Mouse (Mus musculus): ENCODE data around the gene Fbxl17. TPM values are rescaled to one million over a fixed set of nuclear protein-coding genes. Genes with fewer than 3 reads are reported as not detected.

Gene Fbxl17
- polyA plus RNA-seq (2015; fragmentation: Nextera tagmentation; extraction: Ambion mirVana): 11.1 and 11.7 TPM in 2 replicates

DNA sequence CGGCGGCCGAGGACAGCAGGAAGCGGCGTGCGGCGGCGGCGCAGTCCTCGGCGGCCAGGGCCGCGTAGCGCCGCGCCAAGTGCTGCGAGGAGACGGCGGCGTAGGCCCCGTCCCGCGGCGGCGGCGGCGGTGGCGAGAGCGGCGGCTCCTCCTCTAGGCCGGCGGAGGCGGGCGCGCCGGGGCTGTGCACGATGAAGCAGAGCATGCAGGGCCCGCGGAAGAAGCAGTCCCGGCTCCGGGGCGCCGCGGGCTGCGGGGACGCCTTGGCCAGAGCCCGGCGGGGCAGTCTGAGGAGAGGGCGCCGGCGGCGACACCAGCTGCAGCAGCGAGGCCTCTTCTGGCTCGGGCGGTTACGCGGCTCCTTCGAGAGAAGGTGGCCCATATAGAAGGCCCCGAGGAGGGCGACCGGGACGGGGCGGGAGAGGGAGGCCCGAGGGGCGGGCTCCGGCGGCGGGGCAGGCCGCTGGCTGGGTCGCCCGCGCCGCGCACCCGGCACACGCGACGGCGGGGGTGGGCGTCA is at the start of gene Fbxl17:
Gene Fbxl17 (minus strand): TSS at position 382 of the 520 bp plus-strand sequence.
- Histone ChIP-seq H3K4me2 (peak within 1 kb of the TSS; percentile 80), H3K9ac (peak within 1 kb of the TSS; percentile 96), H3K36me3 (no peaks in the 10 kb centered on the region), H3K4me1 (replicated peaks) (peaks cover 28% of the 10 kb centered on the region), H3K27me3 (no peaks in the 10 kb centered on the region), H3K9me3 (replicated peaks) (no peaks in the 10 kb centered on the region), H3K27ac (peak within 1 kb of the TSS; percentile 99), H3K4me3 (peak within 1 kb of the TSS; percentile 82)
- WGBS: 0% methylated on average over 54 of the region's 80 CpGs
- peak; percentile 68 for ATAC-seq (replicated peaks; ENCODE audit: insufficient number of reproducible peaks, insufficient read depth, low FRiP score, low read depth)

DNA sequence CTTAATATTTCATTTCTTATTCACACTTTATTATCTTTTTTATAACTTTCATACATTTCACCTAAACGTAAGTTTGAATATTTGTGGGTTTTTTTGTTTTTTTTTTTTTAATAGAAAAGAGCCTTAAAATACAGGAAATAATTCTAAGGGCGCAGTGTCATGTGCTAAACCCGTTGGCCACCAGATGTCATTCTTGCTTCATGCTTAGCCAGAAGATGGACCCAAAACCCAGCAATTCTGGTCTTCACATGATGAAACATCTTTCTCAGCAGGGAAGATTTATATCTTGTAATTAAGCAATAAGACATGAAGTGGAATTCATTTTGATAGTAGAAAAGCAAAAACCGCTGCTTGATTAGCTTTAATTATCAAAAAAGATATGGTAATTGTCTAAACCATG is 47.6 kb upstream of the Fbxl17 start:
- Histone ChIP-seq H3K27me3 (no peaks in the 10 kb centered on the region), H3K9ac (no peak overlapping the region), H3K9me3 (replicated peaks) (no peaks in the 10 kb centered on the region), H3K4me3 (no peak overlapping the region), H3K36me3 (no peaks in the 10 kb centered on the region), H3K4me1 (replicated peaks) (no peaks in the 10 kb centered on the region), H3K27ac (no peak overlapping the region), H3K4me2 (no peak overlapping the region)
- WGBS: 73% methylated on average over 4 of the region's 4 CpGs
- no peak for ATAC-seq (replicated peaks; ENCODE audit: insufficient number of reproducible peaks, insufficient read depth, low FRiP score, low read depth)

DNA sequence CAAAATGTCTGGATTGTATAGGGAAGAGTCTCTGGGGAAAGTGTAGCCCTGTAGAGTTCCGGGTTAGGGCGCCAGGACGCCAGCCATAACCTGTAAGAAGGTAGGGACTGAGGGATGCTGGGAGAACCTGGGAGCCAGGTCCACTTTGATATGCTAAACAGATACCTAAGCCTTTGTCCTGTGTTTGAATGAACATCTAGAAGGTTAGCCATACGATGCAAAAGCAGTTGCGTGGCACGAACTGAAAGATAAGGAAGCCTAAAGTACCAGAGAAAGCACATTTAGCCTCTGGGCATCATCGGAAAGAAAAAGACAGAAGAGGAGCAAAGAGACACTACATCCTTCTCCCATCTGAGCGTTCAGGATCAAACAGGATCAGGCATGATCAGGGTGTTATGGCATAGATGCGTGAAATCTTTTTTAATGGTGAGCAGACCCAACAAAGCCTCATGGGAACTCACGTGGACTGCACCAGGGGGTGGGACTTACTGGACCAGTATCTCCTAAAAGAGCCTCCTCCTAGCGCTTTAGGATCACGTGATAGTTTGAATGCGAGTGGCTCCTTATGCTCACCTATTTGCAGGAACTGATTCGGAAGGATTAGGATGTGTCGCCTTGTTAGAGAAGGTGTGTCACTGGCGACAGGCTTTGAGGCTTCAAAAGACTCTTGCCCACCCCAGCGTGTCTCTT is 34.9 kb upstream of the Fbxl17 start:
- ATAC-seq (replicated peaks; ENCODE audit: insufficient number of reproducible peaks, insufficient read depth, low FRiP score, low read depth): no peak
- Histone ChIP-seq H3K4me1 (replicated peaks) (no peaks in the 10 kb centered on the region), H3K36me3 (no peaks in the 10 kb centered on the region), H3K4me3 (no peak overlapping the region), H3K9me3 (replicated peaks) (no peaks in the 10 kb centered on the region), H3K27ac (no peak overlapping the region), H3K4me2 (no peak overlapping the region), H3K9ac (no peak overlapping the region), H3K27me3 (no peaks in the 10 kb centered on the region)
- 85% methylated on average over 17 of the region's 17 CpGs for WGBS

DNA sequence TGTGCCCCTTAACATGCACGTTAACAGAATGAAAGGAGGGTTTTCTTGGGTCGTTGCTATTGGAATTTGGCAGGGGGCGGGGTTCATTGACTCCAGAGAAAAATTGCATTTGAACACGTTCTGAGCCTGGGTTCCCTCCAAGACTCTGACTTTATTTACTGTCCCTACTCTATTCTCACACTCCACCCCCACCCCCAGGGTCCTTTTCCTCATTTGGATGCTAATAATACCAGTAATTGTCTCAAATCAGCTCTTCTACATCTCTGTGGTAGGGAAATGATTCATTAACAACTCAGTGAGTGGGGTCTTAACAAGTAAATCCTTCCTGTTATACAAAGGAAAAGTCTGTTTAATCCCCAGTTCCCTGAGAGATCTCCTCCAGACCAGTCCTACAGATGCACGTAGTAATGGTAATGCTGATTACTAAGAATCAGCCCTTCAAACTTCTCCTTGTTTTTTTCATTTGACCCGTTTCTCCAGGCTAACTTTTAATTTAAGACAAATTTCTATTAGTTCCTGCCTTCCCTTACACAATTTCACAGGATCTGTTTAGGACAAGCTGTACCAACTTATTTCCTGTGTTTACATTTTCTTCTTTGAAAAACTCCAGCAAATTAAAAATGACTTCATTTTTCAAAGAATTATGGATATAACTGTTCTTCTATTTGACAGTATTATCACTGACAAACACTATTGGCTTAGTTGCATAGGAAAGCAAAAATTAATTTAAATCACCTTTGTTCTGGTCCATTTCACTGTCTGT is 33.4 kb upstream of the Fbxl17 start:
- H3K4me2 ChIP-seq: no peak overlapping the region
- H3K9ac ChIP-seq: no peak overlapping the region
- 46% methylated on average over 6 of the region's 6 CpGs for WGBS
- no peak for ATAC-seq (replicated peaks; ENCODE audit: insufficient number of reproducible peaks, insufficient read depth, low FRiP score, low read depth)
- no peaks in the 10 kb centered on the region for H3K9me3 ChIP-seq (replicated peaks)
- no peak overlapping the region for H3K27ac ChIP-seq
- H3K36me3 ChIP-seq: no peaks in the 10 kb centered on the region
- H3K4me3 ChIP-seq: no peak overlapping the region
- H3K27me3 ChIP-seq: no peaks in the 10 kb centered on the region
- H3K4me1 ChIP-seq (replicated peaks): no peaks in the 10 kb centered on the region

DNA sequence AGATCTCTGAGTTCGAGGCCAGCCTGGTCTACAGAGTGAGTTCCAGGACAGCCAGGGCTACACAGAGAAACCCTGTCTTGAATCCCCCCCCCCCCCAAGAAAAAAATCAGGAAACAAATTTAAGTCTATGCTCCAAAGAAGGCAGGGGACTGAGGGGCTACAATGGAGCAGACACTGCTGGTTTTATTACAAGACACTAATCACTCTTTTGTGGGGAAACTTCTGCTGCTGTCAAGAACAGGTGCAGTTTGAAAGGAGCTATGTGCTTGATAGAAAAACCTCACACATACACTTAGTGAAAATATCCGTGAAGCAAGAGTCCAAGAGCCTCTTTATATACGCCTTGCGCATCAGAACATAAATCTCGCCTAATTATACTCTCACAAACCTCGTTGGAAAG is 29.7 kb upstream of the Fbxl17 start:
- 76% methylated on average over 6 of the region's 6 CpGs for WGBS
- Histone ChIP-seq H3K36me3 (no peaks in the 10 kb centered on the region), H3K27me3 (no peaks in the 10 kb centered on the region), H3K4me2 (no peak overlapping the region), H3K27ac (no peak overlapping the region), H3K4me3 (no peak overlapping the region), H3K9ac (no peak overlapping the region), H3K9me3 (replicated peaks) (no peaks in the 10 kb centered on the region), H3K4me1 (replicated peaks) (no peaks in the 10 kb centered on the region)
- ATAC-seq (replicated peaks; ENCODE audit: insufficient number of reproducible peaks, insufficient read depth, low FRiP score, low read depth): no peak

DNA sequence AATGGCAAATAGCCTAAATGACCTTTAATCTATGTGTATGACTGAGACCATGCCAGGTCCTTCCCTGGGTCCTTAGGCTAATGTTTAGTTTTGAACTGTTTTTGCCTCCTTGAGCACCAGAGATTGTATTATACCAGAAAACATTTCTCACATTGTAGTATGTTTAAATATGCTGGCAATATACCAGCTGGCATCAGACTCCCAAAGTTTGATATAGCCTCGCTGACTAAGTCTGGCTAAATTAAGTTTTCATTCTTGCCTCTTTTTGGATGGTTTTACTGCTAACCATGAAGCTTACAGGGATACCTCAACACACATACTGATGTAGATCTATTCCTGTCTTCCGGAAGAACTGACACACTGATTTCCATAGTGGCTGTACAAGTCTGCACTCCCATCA is 20.9 kb upstream of the Fbxl17 start:
- H3K4me3 ChIP-seq: no peak overlapping the region
- H3K36me3 ChIP-seq: no peaks in the 10 kb centered on the region
- H3K27me3 ChIP-seq: no peaks in the 10 kb centered on the region
- no peaks in the 10 kb centered on the region for H3K9me3 ChIP-seq (replicated peaks)
- ATAC-seq (replicated peaks; ENCODE audit: insufficient number of reproducible peaks, insufficient read depth, low FRiP score, low read depth): no peak
- H3K27ac ChIP-seq: no peak overlapping the region
- no peak overlapping the region for H3K4me2 ChIP-seq
- 68% methylated on average over 2 of the region's 2 CpGs for WGBS
- H3K4me1 ChIP-seq (replicated peaks): no peaks in the 10 kb centered on the region
- H3K9ac ChIP-seq: no peak overlapping the region

DNA sequence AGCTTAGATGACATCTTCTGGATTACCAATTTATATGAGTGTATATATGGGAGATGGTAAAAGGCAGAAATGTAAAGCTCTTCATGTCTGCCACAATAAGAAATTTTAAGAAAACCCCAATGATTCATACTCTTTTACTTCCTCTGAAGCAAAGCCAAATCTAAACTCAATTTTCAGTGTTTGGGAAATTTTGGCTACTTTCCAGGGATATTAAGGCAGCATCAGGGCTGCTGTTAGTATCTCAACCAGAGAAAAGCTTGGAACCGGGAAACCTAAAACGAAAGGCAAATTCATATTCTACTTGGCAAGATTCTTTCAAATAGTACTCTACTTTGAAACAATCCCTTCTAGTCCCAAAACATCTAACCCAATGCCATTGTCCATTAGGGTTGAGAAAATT is 10.6 kb upstream of the Fbxl17 start:
- H3K4me3 ChIP-seq: no peak overlapping the region
- H3K36me3 ChIP-seq: no peaks in the 10 kb centered on the region
- no peak overlapping the region for H3K4me2 ChIP-seq
- 81% methylated on average over 2 of the region's 2 CpGs for WGBS
- ATAC-seq (replicated peaks; ENCODE audit: insufficient number of reproducible peaks, insufficient read depth, low FRiP score, low read depth): no peak
- no peaks in the 10 kb centered on the region for H3K4me1 ChIP-seq (replicated peaks)
- no peak overlapping the region for H3K9ac ChIP-seq
- H3K9me3 ChIP-seq (replicated peaks): no peaks in the 10 kb centered on the region
- H3K27me3 ChIP-seq: no peaks in the 10 kb centered on the region
- H3K27ac ChIP-seq: no peak overlapping the region

DNA sequence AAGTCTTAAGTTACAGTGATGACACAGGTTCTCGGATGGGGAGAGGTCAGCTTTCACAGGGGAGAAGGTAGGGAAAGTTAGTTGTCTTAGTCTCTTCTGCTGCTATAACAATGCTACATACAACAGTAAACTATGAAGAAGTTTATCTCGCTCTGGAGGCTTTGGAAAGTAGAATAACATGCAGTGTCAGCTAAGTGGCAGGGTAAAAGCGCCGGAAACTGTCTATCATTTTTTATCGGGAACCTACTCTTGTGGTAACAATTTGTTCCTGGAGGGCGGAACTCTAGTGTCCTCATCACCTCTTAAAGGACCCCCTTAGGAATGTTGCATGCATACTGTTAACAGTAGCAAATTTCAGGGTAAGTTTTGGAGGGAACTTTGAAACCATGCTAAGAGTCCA is 1.3 kb upstream of the Fbxl17 start:
- Histone ChIP-seq H3K36me3 (no peaks in the 10 kb centered on the region), H3K4me2 (peak overlapping the region; percentile 80), H3K27ac (peak overlapping the region; percentile 99), H3K4me3 (peak overlapping the region; percentile 82; the same call in 1 of the 2 replicates), H3K9me3 (replicated peaks) (no peaks in the 10 kb centered on the region), H3K27me3 (no peaks in the 10 kb centered on the region), H3K9ac (no peak overlapping the region), H3K4me1 (replicated peaks) (peaks cover 27% of the 10 kb centered on the region)
- no peak for ATAC-seq (replicated peaks; ENCODE audit: insufficient number of reproducible peaks, insufficient read depth, low FRiP score, low read depth)
- 91% methylated on average over 6 of the region's 6 CpGs for WGBS

DNA sequence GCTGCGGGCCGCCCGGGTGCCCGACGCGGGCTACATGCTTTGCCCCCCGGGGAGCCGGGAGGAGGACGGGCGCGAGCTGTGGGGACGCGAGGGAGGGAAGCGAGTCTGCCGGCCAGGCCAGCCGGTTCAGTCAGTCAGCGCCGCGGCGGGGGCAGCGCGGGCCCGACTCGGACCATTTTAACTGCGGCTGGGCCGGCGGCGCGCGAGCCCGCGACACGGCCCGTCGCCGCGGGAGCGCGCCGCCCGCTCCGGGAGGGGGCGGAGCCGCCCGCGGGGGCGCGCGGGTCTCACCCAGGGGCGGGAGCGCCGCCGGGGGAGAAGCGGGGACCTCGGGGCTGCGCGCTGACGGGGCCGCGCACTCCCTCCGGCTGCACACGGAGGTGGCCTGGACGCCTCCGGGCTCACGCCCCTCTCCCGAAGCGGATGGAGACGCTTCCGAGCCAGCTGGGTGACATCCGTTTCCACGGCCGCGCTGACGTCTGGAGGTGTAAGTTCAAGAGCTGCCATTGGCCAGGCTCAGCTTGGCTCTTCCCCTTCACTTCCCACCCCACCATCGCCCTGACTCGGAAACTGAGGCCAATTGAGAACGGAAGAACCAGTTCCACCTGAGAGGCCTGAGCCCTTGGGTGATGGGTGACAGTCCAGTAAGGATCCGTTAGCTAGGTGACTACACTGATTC is 478 bp upstream of the Fbxl17 start:
- H3K4me1 ChIP-seq (replicated peaks): peaks cover 28% of the 10 kb centered on the region
- peak overlapping the region; percentile 99 for H3K27ac ChIP-seq
- H3K9ac ChIP-seq: peak overlapping the region; percentile 96
- WGBS: under 1% methylated on average over 70 of the region's 78 CpGs
- H3K4me3 ChIP-seq: peak overlapping the region; percentile 82
- ATAC-seq (replicated peaks; ENCODE audit: insufficient number of reproducible peaks, insufficient read depth, low FRiP score, low read depth): peak; percentile 85
- H3K9me3 ChIP-seq (replicated peaks): no peaks in the 10 kb centered on the region
- peak overlapping the region; percentile 80 for H3K4me2 ChIP-seq
- no peaks in the 10 kb centered on the region for H3K36me3 ChIP-seq
- no peaks in the 10 kb centered on the region for H3K27me3 ChIP-seq

DNA sequence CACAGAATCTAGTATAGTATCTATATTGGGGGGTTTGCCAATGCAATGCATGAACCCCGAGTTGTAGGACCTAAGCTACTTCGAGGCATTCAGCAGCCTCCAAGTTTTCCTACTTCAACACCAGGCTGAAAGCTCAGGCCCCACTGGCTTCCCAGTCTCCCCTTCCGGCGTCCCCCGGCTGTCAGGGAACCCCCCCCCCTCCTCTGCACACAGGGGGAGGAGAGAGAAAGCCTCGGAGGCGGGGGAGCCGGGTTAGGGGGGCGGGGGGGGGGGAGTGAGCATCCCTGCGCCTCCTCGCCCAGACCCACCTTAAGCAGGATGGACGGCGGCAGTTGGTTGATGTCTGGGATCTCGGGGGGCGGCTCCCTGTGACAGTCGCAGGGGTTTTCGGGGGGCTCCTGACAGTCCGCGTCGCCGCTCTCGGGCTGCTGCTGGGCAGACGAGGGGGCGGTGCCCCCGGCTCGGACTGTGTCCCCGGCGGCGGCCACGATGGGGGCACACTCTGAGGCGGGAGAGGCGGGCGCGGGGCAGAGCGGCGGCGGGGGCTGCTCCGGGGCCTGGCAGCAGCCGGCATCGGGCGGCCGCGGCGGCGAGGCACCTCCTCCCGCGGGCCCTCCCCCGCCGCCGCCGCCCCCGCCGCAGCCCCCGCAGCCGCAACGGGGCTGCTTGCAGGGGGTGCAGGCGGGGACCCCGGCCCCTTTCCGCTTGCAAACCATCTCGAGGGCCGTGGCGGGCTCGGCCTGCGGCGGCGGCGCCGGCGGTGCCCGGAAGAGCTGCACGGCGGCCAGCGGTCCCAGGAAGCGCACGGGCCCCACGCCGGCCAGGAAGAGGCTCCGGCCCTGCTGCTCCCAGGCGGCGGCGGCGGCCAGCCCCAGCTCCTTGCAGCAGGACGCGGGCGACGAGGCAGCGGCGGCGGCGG is 841 bp downstream of the Fbxl17 start:
- H3K36me3 ChIP-seq: no peaks in the 10 kb centered on the region
- peak overlapping the region; percentile 80 for H3K4me2 ChIP-seq
- H3K27me3 ChIP-seq: no peaks in the 10 kb centered on the region
- under 1% methylated on average over 51 of the region's 90 CpGs for WGBS
- H3K4me3 ChIP-seq: peak overlapping the region; percentile 82
- H3K9me3 ChIP-seq (replicated peaks): no peaks in the 10 kb centered on the region
- H3K4me1 ChIP-seq (replicated peaks): peaks cover 31% of the 10 kb centered on the region
- H3K27ac ChIP-seq: peak overlapping the region; percentile 99
- peak; percentile 43 for ATAC-seq (replicated peaks; ENCODE audit: insufficient number of reproducible peaks, insufficient read depth, low FRiP score, low read depth)
- H3K9ac ChIP-seq: peak overlapping the region; percentile 96
